Mouse (Mus musculus): ENCODE data around the gene Olfr588-ps1.

GRCm38 (mm10) chr7:103156256-103156655 is 15.6 kb downstream of the Olfr588-ps1 start, which contains the start of gene Olfr589:
- TF ChIP-seq GATA1 (IDR thresholded peaks at IDR 0.05; ENCODE audit: borderline replicate concordance, low read length) (no peak), FLI1 (IDR thresholded peaks at IDR 0.05; ENCODE audit: low read length) (no peak)
